Mouse (Mus musculus) liver, adult 2 months (tissue): ENCODE results near the gene Dcaf15.

Experiments
- CTCF ChIP-seq: fragments of 200-500 bp; IDR thresholded peaks from 2 replicates; pipeline ENCODE4 v1.5.1; 2011; ENCODE audit warnings: low read depth, low read length, control low read depth
- POLR2A ChIP-seq: fragments of 200-500 bp; IDR thresholded peaks from 2 replicates; pipeline ENCODE4 v1.6.1; 2011; ENCODE audit warnings: low read length, control low read depth; ENCODE audit not compliant: insufficient read depth; ENCODE audit errors: extremely low read depth

GRCm38 (mm10) chr8:84067047-84067573, 37.5 kb downstream of the Dcaf15 start:
- no peak for TF ChIP-seq CTCF
- 0 out of 2 replicates have a peak, but pooled peaks have one; percentile 38 for TF ChIP-seq POLR2A
